Mouse (Mus musculus) testis, adult 2 months (tissue): Measurements from ENCODE around the gene 1700042G07Rik. TPM values are rescaled to one million over a fixed set of nuclear protein-coding genes. Genes with fewer than 3 reads are reported as not detected.
"Not testable (repeated sequence)": the region's sequence is repeated elsewhere in the genome, so short reads cannot be mapped to it uniquely, and the experiment has no call there.

Source experiments
- H3K27ac ChIP-seq: fragments of 200-500 bp; 2 replicates; pipeline ENCODE4 v1.5.1; 2012; ENCODE audit warnings: low read depth, low read length; ENCODE audit not compliant: control insufficient read depth, insufficient read depth
- H3K27me3 ChIP-seq: fragments of 200-500 bp; 2 replicates; pipeline ENCODE4 v1.6.1; 2012; ENCODE audit warnings: mild to moderate bottlenecking, low read length, moderate library complexity; ENCODE audit not compliant: control insufficient read depth, insufficient read depth
- H3K36me3 ChIP-seq: fragments of 200-500 bp; 2 replicates; pipeline ENCODE4 v1.6.1; 2012; ENCODE audit warnings: mild to moderate bottlenecking, low read length; ENCODE audit not compliant: control insufficient read depth, insufficient read depth
- H3K4me1 ChIP-seq: fragments of 200-500 bp; 2 replicates; pipeline ENCODE4 v1.6.1; 2012; ENCODE audit warnings: low read length; ENCODE audit not compliant: control insufficient read depth, insufficient read depth
- H3K4me3 ChIP-seq: fragments of 200-500 bp; 2 replicates; pipeline ENCODE4 v1.5.1; 2012; ENCODE audit warnings: low read depth, mild to moderate bottlenecking, low read length, moderate library complexity, mixed read lengths; ENCODE audit not compliant: control insufficient read depth
- CTCF ChIP-seq: fragments of 200-500 bp; IDR thresholded peaks from 2 replicates; pipeline ENCODE4 v1.5.1; 2012; ENCODE audit warnings: low read depth, mild to moderate bottlenecking, inconsistent platforms, low read length, moderate library complexity; ENCODE audit not compliant: control insufficient read depth, insufficient read depth, insufficient replicate concordance
- POLR2A ChIP-seq: fragments of 200-500 bp; IDR thresholded peaks from 2 replicates; pipeline ENCODE4 v1.6.1; 2012; ENCODE audit warnings: low read depth, mild to moderate bottlenecking, inconsistent platforms, low read length, moderate library complexity; ENCODE audit not compliant: control insufficient read depth
- polyA plus RNA-seq: library from polyadenylated mRNA; depleted of rRNA; stranded (reverse); fragments of >200 nt; gene quantifications from 2 replicates; pipeline ENCODE4 v1.2.3, GENCODE M21; 2012

The 1700042G07Rik gene
- polyA plus RNA-seq, 1 experiment = 696 TPM

- H3K27ac ChIP-seq = no peak overlapping the region
- H3K36me3 ChIP-seq = no peaks in the 10 kb centered on the region
- H3K4me1 ChIP-seq = peaks cover 3% of the 10 kb centered on the region; the same call in 1 of the 2 replicates
- no peaks in the 10 kb centered on the region for H3K27me3 ChIP-seq
- H3K4me3 ChIP-seq = no peak overlapping the region
- TF ChIP-seq POLR2A (no peak), CTCF (no peak)
Measured at GRCm38 (mm10) chr4:116217046-116217445, 43.9 kb downstream of the 1700042G07Rik start.

GRCm38 (mm10) chr4:116217661-116218060 is 44.5 kb downstream of the 1700042G07Rik start:
- not testable (repeated sequence) for H3K4me1 ChIP-seq, H3K4me3 ChIP-seq, H3K27ac ChIP-seq, H3K27me3 ChIP-seq, H3K36me3 ChIP-seq

- no peak overlapping the region for H3K4me3 ChIP-seq
- H3K4me1 ChIP-seq = peaks cover 3% of the 10 kb centered on the region
- no peaks in the 10 kb centered on the region for H3K36me3 ChIP-seq
- H3K27me3 ChIP-seq = no peaks in the 10 kb centered on the region
- H3K27ac ChIP-seq = no peak overlapping the region
- TF ChIP-seq CTCF (no peak), POLR2A (no peak)
Measured at GRCm38 (mm10) chr4:116219056-116219455, 45.9 kb downstream of the 1700042G07Rik start.

- Histone ChIP-seq H3K27ac (peak overlapping the region; percentile 44; the same call in 1 of the 2 replicates), H3K4me1 (peaks cover 3% of the 10 kb centered on the region), H3K36me3 (no peaks in the 10 kb centered on the region), H3K27me3 (no peaks in the 10 kb centered on the region), H3K4me3 (peak overlapping the region; percentile 18)
- TF ChIP-seq POLR2A (no peak), CTCF (no peak)
Measured at GRCm38 (mm10) chr4:116220071-116220650, 47.0 kb downstream of the 1700042G07Rik start.

- H3K27ac ChIP-seq = peak overlapping the region; percentile 100
Measured at GRCm38 (mm10) chr4:116220780-116221139, 47.6 kb downstream of the 1700042G07Rik start.

GRCm38 (mm10) chr4:116221140-116221851 is 48.1 kb downstream of the 1700042G07Rik start, which contains the start of gene Pik3r3:
Gene Pik3r3 (plus strand): TSS chr4:116221618.
- H3K4me1 ChIP-seq = peaks cover 3% of the 10 kb centered on the region
- peak within 1 kb of the TSS; percentile 95 for H3K4me3 ChIP-seq
- no peaks in the 10 kb centered on the region for H3K36me3 ChIP-seq
- H3K27me3 ChIP-seq = no peaks in the 10 kb centered on the region
- TF ChIP-seq CTCF (no peak), POLR2A (peak; percentile 97)
- H3K27ac ChIP-seq = peak within 1 kb of the TSS; percentile 100

More at GRCm38 (mm10) chr4:116220780-116221139, 47.6 kb downstream of the 1700042G07Rik start:
- Histone ChIP-seq H3K4me3 (peak overlapping the region; percentile 95), H3K4me1 (peaks cover 3% of the 10 kb centered on the region), H3K27me3 (no peaks in the 10 kb centered on the region), H3K36me3 (no peaks in the 10 kb centered on the region)
- TF ChIP-seq CTCF = no peak

GRCm38 (mm10) chr4:116221996-116222842 is 49.0 kb downstream of the 1700042G07Rik start:
- H3K27me3 ChIP-seq = no peaks in the 10 kb centered on the region
- H3K4me1 ChIP-seq = peaks cover 3% of the 10 kb centered on the region
- no peaks in the 10 kb centered on the region for H3K36me3 ChIP-seq
- TF ChIP-seq POLR2A (no peak), CTCF (no peak)
- peak overlapping the region; percentile 95 for H3K4me3 ChIP-seq
- H3K27ac ChIP-seq = peak overlapping the region; percentile 100
